Mouse (Mus musculus): ENCODE data around the gene Ttc28.
"Not testable (repeated sequence)": the region's sequence is repeated elsewhere in the genome, so short reads cannot be mapped to it uniquely, and the experiment has no call there.

The Ttc28 gene

DNA sequence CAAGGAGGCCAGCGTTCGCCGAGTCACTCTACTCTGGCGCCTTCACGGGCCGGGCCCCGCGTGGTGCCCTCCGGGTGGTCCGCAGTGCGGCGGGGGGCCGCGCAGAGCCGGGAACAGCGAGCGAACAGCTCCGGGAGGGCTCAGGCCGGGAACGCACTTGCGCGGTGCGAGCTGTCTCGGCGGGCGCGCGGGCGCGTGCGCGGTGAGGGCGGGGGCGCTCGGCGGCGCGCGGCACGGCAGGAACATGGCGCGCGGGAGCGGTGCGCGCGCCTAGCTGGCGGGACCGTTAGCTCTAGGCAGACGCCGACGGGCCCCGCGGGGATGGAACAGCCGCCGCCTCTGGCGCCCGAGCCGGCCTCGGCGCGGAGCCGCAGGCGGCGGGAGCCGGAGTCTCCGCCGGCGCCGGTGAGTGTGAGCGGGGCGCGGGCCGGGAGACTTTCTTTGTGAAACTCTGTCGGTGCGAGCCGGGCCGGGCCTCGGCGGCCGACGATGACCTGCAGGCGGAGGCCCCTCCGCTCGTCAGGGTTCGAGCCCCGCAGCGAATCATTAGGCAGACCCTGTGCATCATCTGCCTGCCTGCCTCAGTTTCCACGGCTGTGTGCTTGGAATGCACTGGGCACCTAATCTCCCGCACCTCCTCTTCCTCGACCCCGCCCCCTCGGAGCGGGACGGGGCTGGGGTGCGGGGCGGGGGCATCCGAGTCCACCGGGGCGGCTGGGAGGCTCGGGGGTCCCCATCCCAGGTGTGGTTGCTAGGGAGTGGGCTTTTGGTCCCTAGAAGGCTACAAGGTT, at the start of gene Ttc28:
Gene Ttc28, plus strand, starts transcription at position 220 of the 791 bp plus-strand sequence.
- peak; percentile 88 for DNase-seq

DNA sequence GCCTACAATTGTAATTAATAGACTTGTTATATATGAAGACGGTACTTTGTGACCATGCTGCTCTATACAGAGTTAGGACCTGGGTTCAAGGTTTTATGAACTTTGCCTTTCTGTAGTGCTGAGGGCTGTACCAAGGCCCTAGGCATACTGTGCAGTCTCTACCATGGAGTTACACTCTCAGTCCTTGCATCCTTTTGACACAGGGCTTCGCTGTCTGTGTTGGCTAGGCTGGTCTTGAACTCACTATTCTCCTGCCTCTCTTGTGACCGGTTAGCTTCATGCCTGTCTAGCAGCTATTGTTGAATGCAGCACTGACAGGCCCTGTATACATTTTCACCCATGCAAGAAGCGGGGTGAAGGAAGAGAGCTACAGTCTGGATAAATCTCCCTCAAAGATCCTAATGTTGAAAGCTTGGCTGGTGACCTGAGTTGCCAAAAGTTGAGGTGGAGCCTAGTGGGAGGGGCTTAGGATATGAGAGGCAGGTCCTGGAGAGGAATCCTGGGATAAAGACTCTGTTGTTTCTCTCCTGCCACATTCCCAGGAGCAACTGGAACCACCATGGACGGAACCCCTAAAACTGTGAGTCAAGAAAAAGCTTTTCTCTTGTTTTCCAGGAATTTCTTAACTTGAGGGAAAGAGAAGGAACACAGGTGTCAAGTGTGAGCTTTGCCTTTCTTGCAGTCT, 48.4 kb upstream of the Ttc28 start:
- no peak for DNase-seq

DNA sequence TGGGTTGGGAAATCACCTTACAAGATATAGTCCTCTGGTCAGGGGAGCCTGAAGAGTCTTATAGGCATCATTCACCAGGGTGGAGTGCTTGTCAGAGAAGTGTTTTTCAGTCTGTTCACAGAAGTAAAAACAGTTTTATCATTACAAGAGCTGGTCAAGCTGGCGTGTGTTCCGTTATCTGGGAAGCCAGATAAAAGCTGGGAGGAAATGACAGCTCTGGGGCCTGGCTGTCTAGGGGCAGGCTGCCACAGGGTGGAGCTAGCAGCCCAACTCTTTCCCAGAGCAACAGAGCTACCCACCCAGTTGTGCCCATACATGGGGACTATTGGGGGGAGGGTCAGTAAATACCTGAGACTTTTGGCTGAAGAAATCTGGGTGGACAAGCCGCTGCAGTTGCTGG, 43.6 kb upstream of the Ttc28 start:
- no peak for DNase-seq

DNA sequence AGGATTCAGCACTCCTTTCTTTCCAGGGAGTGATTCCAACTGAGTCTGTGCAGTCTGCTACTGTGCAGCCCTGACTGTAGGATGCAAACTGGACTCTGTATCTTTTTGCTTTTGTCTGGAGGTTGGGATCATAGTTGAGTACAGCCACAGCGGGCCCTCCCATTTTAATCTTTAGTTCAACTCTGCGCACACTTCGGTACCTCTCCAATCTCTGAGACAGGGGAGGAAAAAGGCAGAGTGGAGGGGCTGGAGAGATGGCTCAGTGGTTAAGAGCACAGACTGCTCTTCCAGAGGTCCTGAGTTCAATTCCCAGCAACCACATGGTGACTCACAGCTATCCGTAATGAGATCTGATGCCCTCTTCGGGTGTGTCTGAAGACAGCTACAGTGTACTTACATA, 41.6 kb upstream of the Ttc28 start:
- not testable (repeated sequence) for DNase-seq

DNA sequence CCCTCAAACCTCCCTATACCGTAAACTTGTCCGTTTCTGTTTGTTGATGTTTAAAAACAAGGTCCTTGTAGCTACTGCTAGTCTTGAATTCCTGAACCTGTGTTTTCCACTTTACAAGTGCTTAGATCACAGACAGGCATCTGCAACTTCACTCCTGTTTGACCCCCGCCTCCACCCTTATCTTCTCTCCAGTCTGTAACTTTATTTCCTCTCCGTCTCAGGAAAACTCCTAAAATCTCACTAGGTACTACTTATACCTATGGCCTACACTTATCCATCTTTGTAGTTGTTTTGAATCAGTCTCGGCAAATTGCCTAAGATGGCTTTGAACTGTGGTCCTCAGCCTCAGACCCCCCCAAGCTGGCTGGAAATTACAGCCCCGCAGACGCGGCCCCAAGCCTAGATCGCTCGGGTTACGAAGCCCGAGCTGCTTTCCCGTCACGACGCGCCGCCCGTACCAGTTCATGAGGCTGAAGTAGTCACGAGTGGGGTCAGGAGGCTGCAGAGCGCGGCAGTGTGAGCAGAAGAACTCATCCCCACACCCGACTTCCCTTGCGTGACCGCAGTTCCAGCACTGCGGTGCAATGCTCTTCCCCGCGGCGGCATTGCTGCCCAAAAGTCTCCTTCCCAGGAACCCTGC, 40.4 kb upstream of the Ttc28 start:
- no peak for DNase-seq

DNA sequence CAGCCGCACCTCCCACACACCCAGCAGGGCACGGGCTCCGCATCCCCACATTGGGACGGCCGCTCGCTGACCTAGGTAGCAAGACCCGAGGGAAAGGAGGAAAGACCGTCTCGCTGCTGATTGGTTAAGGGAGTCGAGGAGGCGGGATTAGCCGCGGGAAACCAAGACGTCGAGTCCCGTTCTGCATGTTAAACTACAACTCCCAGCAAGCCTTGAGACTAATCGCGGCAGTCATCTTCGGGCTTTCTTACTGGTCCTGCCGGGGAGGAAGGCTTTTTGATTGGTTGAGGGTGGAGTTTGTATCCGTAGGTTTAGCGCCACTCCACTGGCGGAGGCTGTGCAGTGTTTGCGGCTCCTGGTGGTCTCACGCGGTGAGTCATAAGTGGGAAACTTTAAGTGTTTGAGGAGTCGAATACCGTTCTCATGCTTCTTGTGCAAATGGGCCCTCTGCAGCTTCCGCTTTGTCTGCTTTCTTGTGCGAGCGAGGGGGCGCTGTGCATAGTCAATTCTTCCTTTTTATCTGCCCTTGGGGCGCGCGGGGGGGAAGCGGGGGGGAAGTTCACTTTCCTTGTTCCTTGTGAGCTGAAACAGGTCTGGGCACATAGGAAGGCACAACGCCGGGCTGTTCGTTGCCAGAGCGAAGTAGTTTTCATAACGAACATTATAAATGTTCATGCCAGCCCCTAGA, 39.8 kb upstream of the Ttc28 start, which contains the start of the genes Hscb and Chek2:
Gene Hscb, minus strand, starts transcription at position 100 of the 688 bp plus-strand sequence.
Gene Chek2, plus strand, starts transcription at position 302 of the 688 bp plus-strand sequence.
- peak; percentile 99 for DNase-seq

DNA sequence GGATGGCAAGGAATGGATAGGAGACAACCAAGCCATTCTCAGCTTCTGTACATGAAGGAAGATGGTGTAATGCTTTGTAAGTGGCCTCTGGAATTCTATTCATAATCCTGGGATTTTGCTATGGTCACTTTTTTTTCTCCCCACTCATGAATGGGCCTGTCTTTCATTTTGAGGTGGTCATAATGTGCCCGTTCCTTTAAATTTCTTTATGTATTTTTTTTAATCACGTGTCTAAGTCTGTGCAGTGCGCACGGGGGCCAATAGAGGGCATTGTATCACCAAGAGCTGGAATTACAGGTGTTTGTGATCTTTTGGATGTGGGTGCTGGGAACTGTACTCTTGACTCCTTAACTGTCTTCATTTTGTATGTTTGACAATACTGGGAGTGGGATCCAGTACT, 39.1 kb upstream of the Ttc28 start:
- peak; percentile 50 for DNase-seq

DNA sequence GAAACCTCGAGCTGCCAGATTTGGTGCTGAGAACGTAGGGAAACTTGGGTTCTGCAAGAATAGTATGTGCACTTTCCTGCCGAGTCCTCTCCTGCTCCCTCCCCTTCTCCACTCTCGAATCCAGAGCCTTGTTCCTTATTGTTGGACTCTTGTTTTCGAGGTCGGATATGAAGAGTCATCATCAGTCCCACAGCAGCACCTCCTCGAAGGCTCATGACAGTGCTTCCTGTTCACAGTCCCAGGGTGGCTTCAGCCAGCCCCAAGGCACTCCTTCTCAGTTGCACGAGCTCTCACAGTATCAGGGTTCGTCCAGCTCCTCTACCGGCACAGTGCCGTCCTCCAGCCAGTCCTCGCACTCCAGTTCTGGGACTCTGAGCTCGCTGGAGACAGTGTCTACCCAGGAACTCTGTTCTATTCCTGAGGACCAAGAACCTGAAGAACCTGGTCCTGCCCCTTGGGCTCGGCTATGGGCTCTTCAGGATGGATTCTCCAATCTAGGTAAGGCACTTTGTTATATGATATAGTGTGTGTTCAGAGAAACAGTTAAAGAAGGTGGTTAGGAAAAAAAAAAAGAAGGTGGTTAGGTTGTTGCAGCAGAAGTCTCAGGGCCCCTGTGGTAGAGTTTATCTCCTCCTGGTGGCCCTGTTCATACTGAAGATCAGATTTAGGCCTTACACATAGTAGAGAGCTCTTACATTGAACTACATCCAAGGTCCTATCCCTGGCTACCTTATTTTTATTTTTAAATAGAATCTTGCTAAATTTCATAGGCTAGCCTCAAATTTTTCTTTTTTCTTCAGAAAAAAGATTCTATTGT, 38.3 kb upstream of the Ttc28 start:
- DNase-seq = peak; percentile 38

DNA sequence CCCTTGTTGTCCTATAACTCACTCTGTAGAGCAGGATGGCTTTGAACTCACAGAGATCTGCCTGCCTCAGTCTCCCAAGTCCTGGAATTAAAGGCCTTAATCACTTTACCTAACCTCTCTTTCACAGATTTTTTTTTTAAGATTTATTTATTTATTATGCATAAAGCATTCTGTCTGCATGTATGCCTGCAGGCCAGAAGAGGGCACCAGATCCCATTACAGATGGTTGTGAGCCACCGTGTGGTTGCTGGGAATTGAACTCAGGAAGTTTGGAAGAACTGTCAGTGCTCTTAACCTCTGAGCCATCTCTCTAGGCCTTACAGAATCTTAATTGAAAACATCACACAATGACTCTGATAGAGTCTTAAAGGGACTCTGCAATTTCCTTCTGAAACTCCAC, 26.6 kb upstream of the Ttc28 start:
- no peak for DNase-seq

DNA sequence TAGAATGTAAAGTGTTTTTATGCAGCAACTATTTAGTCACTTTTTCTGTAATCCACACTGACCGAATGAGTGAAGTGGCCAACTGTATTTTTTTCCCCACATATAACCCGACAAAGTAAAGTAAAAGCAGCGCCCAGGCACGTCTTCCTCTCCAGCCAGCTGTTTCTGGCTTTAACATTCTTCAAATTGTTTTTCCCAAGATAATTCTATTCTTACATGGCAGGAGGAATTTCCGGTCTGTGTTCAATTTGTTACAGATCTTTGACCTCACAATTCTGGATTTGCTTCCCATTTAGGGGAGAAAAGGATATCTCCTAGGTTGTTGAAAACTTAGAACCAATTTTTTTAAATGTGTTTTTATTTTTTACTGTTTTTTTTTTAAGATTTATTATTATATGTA, 22.5 kb upstream of the Ttc28 start:
- DNase-seq = no peak

DNA sequence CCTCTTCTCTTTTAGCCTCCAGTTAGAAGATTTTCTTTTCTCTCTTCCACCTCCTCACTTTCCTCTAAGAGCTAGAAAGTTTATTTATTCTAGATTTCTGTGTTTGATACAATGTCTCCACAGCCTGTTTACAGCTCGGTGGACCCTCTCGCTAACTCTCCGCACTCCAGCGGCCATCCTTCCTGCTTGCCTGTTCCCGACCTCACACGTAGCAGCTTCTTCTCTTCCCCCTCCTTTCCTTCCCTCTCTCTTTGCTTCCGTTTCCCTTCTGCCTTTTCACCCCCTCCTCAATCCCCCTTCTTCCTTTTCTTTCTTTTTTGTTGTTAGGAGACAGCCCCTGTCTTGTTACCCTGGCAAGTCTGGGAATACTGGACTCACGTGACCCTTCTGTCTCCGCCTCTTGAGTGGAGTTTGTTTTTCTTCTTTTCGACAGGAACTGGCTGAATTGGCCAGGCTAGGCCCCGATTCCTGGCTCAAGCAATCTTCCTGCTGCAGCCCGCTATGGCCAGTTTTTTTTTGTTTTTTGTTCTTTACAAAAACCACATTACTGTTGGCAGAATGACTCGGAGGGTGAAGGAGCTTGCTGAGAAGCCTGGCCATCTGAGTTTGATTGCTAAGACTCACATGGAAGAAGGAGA, 20.5 kb upstream of the Ttc28 start:
- no peak for DNase-seq

DNA sequence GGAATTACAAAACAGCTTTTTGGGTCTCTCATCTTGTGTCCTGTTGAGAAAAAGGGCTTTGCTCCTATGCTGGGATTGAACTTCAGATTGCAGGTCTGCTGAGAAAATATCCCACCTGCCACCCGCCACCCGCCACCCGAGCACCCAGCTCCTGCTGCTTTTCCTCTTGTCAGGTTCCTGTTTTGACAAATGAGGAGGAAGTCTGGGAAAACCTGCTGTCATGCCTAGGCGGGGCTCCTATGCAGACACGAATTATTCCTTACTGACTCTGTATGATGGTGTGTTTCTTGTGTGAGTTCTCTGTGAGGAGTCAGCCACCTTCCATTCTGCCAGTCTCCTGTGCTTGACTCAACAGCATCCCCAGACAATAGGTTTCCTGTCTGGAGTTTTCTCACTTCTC, 19.2 kb upstream of the Ttc28 start:
- DNase-seq = no peak

DNA sequence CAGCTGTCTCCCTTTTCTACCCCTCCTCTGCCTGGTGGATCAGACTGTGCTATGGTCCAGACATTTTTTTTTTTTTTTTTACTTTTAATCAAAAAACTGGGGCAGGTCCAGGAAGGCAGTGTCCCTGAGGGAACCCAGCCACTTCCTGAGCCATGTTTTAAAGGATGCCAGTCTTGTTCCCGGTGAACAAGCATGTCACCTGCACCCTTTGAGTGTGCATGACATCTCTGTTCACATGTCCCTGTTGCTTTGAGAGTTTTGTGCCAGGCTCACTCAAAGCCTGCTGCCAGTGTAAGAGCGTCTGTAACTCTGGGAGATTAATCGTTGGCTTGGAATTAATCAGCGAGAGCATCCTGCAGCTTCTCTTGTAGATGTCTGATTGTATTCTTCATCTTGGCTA, 11.1 kb upstream of the Ttc28 start:
- no peak for DNase-seq

DNA sequence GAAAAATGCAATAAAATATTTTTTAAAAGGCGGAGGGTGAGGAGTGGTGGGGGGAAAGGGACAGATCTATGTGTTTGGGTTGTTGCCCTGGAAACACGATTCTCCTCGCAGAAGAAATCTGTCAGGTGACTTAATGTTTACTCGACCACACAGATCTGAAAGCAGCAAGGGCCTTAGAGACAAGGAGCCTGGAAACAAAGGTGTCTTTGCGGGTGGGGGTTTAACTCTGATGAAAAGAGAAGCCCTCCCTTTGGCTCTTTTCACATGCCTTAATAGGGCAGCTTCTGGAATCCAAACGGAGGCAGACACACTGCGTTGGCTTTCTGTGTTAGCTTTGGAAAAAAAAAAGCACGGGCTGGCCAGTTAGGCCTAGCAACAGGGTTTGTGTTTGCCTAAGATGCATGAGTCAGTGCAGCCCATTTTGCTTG, 10.3 kb upstream of the Ttc28 start:
- no peak for DNase-seq

DNA sequence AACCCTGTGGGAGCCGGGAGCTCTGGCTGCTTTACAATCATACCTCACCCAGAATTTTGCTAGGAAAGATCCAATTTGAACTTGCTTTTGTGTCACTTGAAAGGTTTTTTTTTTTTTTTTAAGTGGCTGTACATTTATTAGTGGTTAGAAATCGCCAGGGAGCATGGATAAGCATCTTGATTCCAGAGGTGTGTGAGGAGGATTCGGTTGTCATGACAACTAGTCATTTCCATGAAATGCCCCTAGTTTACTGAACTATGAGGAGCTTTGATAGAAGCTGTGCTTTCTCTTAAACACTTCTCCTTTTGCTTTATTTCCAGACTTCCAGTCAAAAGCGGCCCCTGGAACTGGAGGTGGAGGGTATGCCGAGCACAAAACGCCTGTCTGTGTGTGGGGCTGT, 6.4 kb upstream of the Ttc28 start:
- DNase-seq = no peak

DNA sequence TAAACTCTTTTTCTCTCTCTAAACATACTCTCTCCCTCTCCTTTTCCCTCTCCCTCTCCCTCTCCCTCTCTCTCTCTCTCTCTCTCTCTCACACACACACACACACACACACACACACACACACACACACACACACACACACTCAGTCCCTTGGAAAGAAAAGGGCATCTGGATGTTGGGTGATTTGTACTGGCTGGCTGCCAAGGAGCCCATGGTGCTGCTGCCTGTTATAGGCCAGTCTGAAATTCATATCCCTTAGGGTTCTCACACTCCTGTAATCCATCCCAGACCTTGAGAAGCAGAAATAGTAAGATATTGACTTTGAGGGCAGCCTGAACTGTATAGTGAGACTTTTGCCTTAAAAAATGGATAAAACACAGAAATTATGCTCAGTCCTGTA, 4.9 kb upstream of the Ttc28 start:
- DNase-seq = no peak

DNA sequence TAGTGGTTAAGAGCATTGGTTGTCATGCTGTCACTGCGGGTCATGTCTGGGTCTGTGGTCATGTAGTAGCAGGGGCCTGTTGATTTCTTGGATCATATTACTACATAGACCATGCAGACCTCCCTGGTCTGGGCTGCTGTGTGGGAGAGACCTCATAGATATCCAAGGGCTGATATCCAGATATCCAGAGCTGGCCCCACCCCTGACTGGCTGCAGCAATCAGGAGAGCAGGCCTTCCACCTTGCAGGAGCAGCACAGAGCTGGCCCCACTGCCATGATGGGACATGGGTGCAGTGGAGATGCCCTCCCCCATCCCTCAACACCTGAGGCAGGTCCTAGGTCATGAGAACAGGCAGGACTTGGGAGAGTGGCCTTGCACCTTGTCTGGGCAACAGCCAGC, 4.3 kb upstream of the Ttc28 start:
- no peak for DNase-seq

DNA sequence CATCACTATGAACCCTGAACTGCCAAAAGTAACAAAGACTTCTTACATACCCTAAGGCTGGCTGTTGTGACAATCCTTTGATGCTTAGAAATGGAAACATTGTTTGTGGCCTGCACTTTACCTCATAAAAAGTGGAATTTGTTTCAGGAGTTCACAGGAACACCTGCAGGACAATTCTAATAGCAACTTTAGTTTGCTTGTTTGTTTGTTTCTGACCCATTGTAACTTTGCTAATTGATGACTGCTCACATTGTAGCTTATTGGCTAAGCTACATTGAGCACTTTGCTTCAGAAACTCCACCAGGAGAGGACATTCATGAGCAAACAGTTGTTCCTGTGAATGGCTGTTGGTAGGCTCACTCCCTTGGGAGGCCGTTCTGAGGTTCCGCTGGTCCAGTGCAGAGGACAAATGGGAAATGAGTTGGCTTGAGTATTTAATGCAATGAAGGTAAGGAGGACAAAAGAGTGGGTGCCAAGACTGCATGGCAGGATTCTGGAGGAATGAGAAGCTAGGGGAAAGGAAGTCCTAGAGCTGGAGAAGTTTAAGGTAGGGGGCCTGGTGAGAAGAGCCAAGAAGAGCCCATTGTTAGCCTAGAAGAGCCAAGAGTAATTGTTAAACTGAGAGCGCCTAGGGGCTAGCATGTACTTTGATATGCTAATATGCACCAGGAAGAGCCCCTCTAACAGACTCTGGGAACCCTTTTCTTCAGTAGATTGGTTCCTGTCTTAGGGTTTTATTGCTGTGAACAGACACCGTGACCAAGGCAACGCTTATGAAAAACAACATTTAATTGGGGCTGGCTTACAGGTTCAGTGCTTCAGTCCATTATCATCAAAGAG, 1.7 kb upstream of the Ttc28 start:
- no peak for DNase-seq

DNA sequence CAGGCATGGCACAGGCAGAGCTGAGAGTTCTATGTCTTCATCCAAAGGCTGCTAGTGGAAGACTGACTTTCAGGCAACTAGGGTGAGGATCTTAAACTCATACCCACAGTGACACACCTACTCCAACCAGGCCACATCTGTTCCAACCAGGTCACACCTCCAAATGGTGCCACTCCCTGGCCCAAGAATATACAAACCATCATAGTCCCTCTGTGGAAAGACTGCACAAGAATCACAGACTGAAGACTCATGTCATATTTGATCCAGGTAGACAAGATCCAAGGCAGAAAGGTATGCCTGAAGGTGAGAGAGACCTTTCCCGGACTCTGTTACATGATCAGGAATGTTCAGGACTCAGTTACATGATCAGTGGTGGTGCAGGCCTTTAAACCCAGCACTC, 1.1 kb upstream of the Ttc28 start:
- not testable (repeated sequence) for DNase-seq

DNA sequence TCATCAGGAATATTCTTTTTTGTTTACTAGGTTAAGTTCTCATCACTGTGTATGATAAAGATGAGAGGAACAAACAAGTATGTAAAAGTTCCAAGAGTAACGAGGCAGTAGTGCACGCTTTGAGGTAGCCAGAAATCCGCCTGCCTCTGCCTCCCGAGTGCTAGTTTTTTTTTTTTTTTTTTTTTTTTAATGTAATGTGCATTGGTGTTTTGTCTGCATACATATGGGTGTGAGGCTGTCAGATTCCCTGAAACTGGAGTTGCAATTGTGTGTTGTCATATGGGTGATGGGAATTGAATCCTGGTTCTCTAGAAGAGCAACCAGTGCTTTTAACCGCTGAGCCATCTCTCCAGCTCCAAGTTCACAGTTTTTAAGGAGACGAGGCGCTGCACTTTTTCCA, 561 bp upstream of the Ttc28 start:
- no peak for DNase-seq

DNA sequence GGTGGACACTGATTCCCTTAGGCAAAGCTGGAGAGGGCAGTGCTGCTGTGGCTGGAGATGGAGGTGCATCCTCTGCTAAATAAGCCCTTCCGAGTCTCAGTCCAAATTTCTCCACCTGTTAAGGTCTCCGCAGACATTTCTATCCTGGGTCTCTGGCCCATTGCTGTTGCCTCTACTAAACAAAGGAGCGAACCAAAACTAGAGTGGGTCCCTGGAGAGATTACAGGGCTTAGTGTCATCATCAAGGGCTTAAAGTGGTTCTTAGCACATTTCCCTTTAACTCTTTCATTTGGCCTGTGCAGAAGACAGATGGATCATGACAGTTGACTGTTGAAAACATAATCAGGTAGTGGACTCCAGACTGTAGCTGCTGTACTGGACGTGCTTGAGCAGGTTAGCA, 9.0 kb downstream of the Ttc28 start:
- DNase-seq = no peak

All from cerebellum, adult 9-11 months (tissue).